Mouse (Mus musculus) midbrain, embryonic 15.5 days (tissue): ENCODE measurements around the gene Arl3. TPM values are rescaled to one million over a fixed set of nuclear protein-coding genes. Genes with fewer than 3 reads are reported as not detected.

Experiments used
- ATAC-seq: fragments of 200-750 bp; cut with Nextera tagmentation; replicated peaks from 2 replicates; pipeline ENCODE4 v1.8.0; 2017; ENCODE audit warnings: moderate TSS enrichment
- H3K27ac ChIP-seq: fragments of 300-500 bp; sonication (generic); 2 replicates; pipeline ENCODE4 v1.5.1; 2015; ENCODE audit warnings: mild to moderate bottlenecking, inconsistent platforms
- H3K27me3 ChIP-seq: fragments of 300-500 bp; sonication (generic); replicated peaks from 2 replicates; pipeline ENCODE4 v1.6.1; 2015; ENCODE audit warnings: inconsistent platforms
- H3K36me3 ChIP-seq: fragments of 300-500 bp; sonication (generic); replicated peaks from 2 replicates; pipeline ENCODE4 v1.6.1; 2015; ENCODE audit warnings: inconsistent platforms
- H3K4me1 ChIP-seq: fragments of 300-500 bp; sonication (generic); 2 replicates; pipeline ENCODE4 v1.6.1; 2015; ENCODE audit warnings: inconsistent platforms
- H3K4me2 ChIP-seq: fragments of 300-500 bp; sonication (generic); 2 replicates; pipeline ENCODE4 v1.6.1; 2015; ENCODE audit warnings: inconsistent platforms, mild to moderate bottlenecking, moderate library complexity
- H3K4me3 ChIP-seq: fragments of 300-500 bp; sonication (generic); 2 replicates; pipeline ENCODE4 v1.5.1; 2015; ENCODE audit warnings: mild to moderate bottlenecking, inconsistent platforms
- H3K9ac ChIP-seq: fragments of 300-500 bp; sonication (generic); 2 replicates; pipeline ENCODE4 v1.6.1; 2015; ENCODE audit warnings: mild to moderate bottlenecking, inconsistent platforms
- H3K9me3 ChIP-seq: fragments of 300-500 bp; sonication (generic); 2 replicates; pipeline ENCODE4 v1.6.1; 2016; ENCODE audit warnings: inconsistent platforms
- WGBS: fragments of 180-500 bp; shearing (Covaris S2); methylation state at CpG from one replicate; pipeline ENCODE4 v1.1.7; 2015; ENCODE audit warnings: mixed read lengths; 5-methylcytosine and 5-hydroxymethylcytosine counted together
- polyA plus RNA-seq: library from polyadenylated mRNA; unstranded; fragments of >200 nt; fragmentation: Nextera tagmentation; extraction: Ambion mirVana; gene quantifications from 2 replicates; pipeline ENCODE4 v1.2.1, GENCODE M21; 2015

The Arl3 gene
- polyA plus RNA-seq, 1 experiment from 2014 or later, result 210 TPM

- Histone ChIP-seq H3K9me3 (no peaks in the 10 kb centered on the region), H3K27me3 (no peaks in the 10 kb centered on the region), H3K27ac (peak overlapping the region; percentile 100), H3K36me3 (no peaks in the 10 kb centered on the region), H3K9ac (peak overlapping the region; percentile 96), H3K4me1 (peaks cover 26% of the 10 kb centered on the region), H3K4me2 (peak overlapping the region; percentile 72), H3K4me3 (peak overlapping the region; percentile 93)
- ATAC-seq, result no peak
- under 1% methylated on average over 44 of the region's 50 CpGs for WGBS
Observed at GRCm38 (mm10) chr19:46500581-46501341, 72.2 kb downstream of the Arl3 start.

GRCm38 (mm10) chr19:46499836-46500580 lies 73.0 kb downstream of the Arl3 start:
- H3K4me3 ChIP-seq, result peak overlapping the region; percentile 93
- peak; percentile 89 for ATAC-seq
- under 1% methylated on average over 49 of the region's 52 CpGs for WGBS

GRCm38 (mm10) chr19:46499539-46499835 lies 73.5 kb downstream of the Arl3 start:
- no peaks in the 10 kb centered on the region for H3K36me3 ChIP-seq
- H3K4me1 ChIP-seq, result peaks cover 13% of the 10 kb centered on the region
- no peak for ATAC-seq
- no peak overlapping the region for H3K9ac ChIP-seq
- peak overlapping the region; percentile 72 for H3K4me2 ChIP-seq
- peak overlapping the region; percentile 93 for H3K4me3 ChIP-seq
- peak overlapping the region; percentile 82 for H3K27ac ChIP-seq
- 0% methylated on average over 3 of the region's 3 CpGs for WGBS
- no peaks in the 10 kb centered on the region for H3K27me3 ChIP-seq
- H3K9me3 ChIP-seq, result no peaks in the 10 kb centered on the region

More at GRCm38 (mm10) chr19:46499836-46500580, 73.0 kb downstream of the Arl3 start:
- Histone ChIP-seq H3K4me2 (peak overlapping the region; percentile 72), H3K9me3 (no peaks in the 10 kb centered on the region), H3K27me3 (no peaks in the 10 kb centered on the region), H3K4me1 (peaks cover 19% of the 10 kb centered on the region), H3K36me3 (no peaks in the 10 kb centered on the region), H3K9ac (peak overlapping the region; percentile 96), H3K27ac (peak overlapping the region; percentile 100)

- Histone ChIP-seq H3K4me1 (peaks cover 8% of the 10 kb centered on the region; the same call in 1 of the 2 replicates), H3K36me3 (no peaks in the 10 kb centered on the region), H3K27me3 (no peaks in the 10 kb centered on the region), H3K4me3 (no peak overlapping the region), H3K4me2 (no peak overlapping the region), H3K27ac (no peak overlapping the region), H3K9me3 (no peaks in the 10 kb centered on the region), H3K9ac (no peak overlapping the region)
- ATAC-seq, result no peak
- 64% methylated on average over 2 of the region's 2 CpGs for WGBS
Observed at GRCm38 (mm10) chr19:46497230-46497629, 75.8 kb downstream of the Arl3 start.

- no peaks in the 10 kb centered on the region for H3K36me3 ChIP-seq
- no peak for ATAC-seq
- WGBS, result 85% methylated on average over 8 of the region's 8 CpGs
- no peak overlapping the region for H3K27ac ChIP-seq
- no peaks in the 10 kb centered on the region for H3K9me3 ChIP-seq
- peaks cover 8% of the 10 kb centered on the region; the same call in 1 of the 2 replicates for H3K4me1 ChIP-seq
- H3K9ac ChIP-seq, result no peak overlapping the region
- H3K4me2 ChIP-seq, result no peak overlapping the region
- no peak overlapping the region for H3K4me3 ChIP-seq
- H3K27me3 ChIP-seq, result no peaks in the 10 kb centered on the region
Observed at GRCm38 (mm10) chr19:46495136-46495535, 77.9 kb downstream of the Arl3 start.

GRCm38 (mm10) chr19:46490634-46491033 lies 82.4 kb downstream of the Arl3 start:
- Histone ChIP-seq H3K4me3 (no peak overlapping the region), H3K4me2 (no peak overlapping the region), H3K9me3 (no peaks in the 10 kb centered on the region), H3K36me3 (no peaks in the 10 kb centered on the region), H3K27me3 (no peaks in the 10 kb centered on the region), H3K9ac (no peak overlapping the region), H3K4me1 (no peaks in the 10 kb centered on the region), H3K27ac (no peak overlapping the region)
- WGBS, result 0% methylated on average over 2 of the region's 2 CpGs
- ATAC-seq, result no peak

GRCm38 (mm10) chr19:46489448-46489847 lies 83.5 kb downstream of the Arl3 start:
- no peaks in the 10 kb centered on the region for H3K27me3 ChIP-seq

GRCm38 (mm10) chr19:46486709-46487108 lies 86.3 kb downstream of the Arl3 start:
- no peak overlapping the region for H3K27ac ChIP-seq
- H3K9ac ChIP-seq, result no peak overlapping the region
- H3K4me3 ChIP-seq, result no peak overlapping the region
- H3K9me3 ChIP-seq, result no peaks in the 10 kb centered on the region
- peaks cover 21% of the 10 kb centered on the region for H3K4me1 ChIP-seq
- no peak overlapping the region for H3K4me2 ChIP-seq
- no peaks in the 10 kb centered on the region for H3K36me3 ChIP-seq
- WGBS, result 70% methylated on average over 2 of the region's 2 CpGs
- ATAC-seq, result no peak
- no peaks in the 10 kb centered on the region for H3K27me3 ChIP-seq

More at GRCm38 (mm10) chr19:46489448-46489847, 83.5 kb downstream of the Arl3 start:
- Histone ChIP-seq H3K4me1 (no peaks in the 10 kb centered on the region; the same call in 1 of the 2 replicates), H3K9ac (no peak overlapping the region), H3K4me3 (no peak overlapping the region), H3K9me3 (no peaks in the 10 kb centered on the region), H3K4me2 (no peak overlapping the region), H3K36me3 (no peaks in the 10 kb centered on the region), H3K27ac (no peak overlapping the region)
- 90% methylated on average over 1 of the region's 1 CpGs for WGBS
- no peak for ATAC-seq

GRCm38 (mm10) chr19:46485847-46486246 lies 87.2 kb downstream of the Arl3 start:
- 78% methylated on average over 9 of the region's 9 CpGs for WGBS
- ATAC-seq, result no peak
- no peak overlapping the region for H3K9ac ChIP-seq
- H3K27me3 ChIP-seq, result no peaks in the 10 kb centered on the region
- no peaks in the 10 kb centered on the region for H3K36me3 ChIP-seq
- no peaks in the 10 kb centered on the region for H3K9me3 ChIP-seq
- H3K4me2 ChIP-seq, result no peak overlapping the region
- peaks cover 28% of the 10 kb centered on the region for H3K4me1 ChIP-seq
- no peak overlapping the region for H3K4me3 ChIP-seq
- H3K27ac ChIP-seq, result no peak overlapping the region

GRCm38 (mm10) chr19:46484518-46484917 lies 88.5 kb downstream of the Arl3 start:
- 58% methylated on average over 5 of the region's 5 CpGs for WGBS
- H3K4me3 ChIP-seq, result no peak overlapping the region
- peaks cover 30% of the 10 kb centered on the region for H3K4me1 ChIP-seq
- no peaks in the 10 kb centered on the region for H3K27me3 ChIP-seq
- no peak for ATAC-seq
- no peaks in the 10 kb centered on the region for H3K9me3 ChIP-seq
- H3K4me2 ChIP-seq, result no peak overlapping the region
- peak overlapping the region; percentile 57 for H3K27ac ChIP-seq
- H3K36me3 ChIP-seq, result no peaks in the 10 kb centered on the region
- no peak overlapping the region for H3K9ac ChIP-seq

GRCm38 (mm10) chr19:46483701-46484328 lies 89.2 kb downstream of the Arl3 start:
- WGBS, result 61% methylated on average over 15 of the region's 15 CpGs
- Histone ChIP-seq H3K4me1 (peaks cover 30% of the 10 kb centered on the region), H3K9me3 (no peaks in the 10 kb centered on the region), H3K27ac (peak overlapping the region; percentile 57), H3K27me3 (no peaks in the 10 kb centered on the region), H3K4me2 (no peak overlapping the region), H3K4me3 (no peak overlapping the region), H3K9ac (no peak overlapping the region), H3K36me3 (no peaks in the 10 kb centered on the region)
- no peak for ATAC-seq

GRCm38 (mm10) chr19:46482896-46483516 lies 90.0 kb downstream of the Arl3 start:
- H3K9ac ChIP-seq, result no peak overlapping the region
- H3K36me3 ChIP-seq, result no peaks in the 10 kb centered on the region
- WGBS, result 34% methylated on average over 17 of the region's 17 CpGs

More at GRCm38 (mm10) chr19:46482896-46483516, 90.0 kb downstream of the Arl3 start:
- no peak for ATAC-seq
- Histone ChIP-seq H3K4me2 (no peak overlapping the region), H3K4me1 (peaks cover 30% of the 10 kb centered on the region), H3K4me3 (no peak overlapping the region), H3K9me3 (no peaks in the 10 kb centered on the region), H3K27me3 (no peaks in the 10 kb centered on the region), H3K27ac (no peak overlapping the region)
